Mouse (Mus musculus) A20 (cell line): ENCODE results near the gene Pigo.
A peak's percentile ranks its signal among the peaks of the same experiment; 100 is the strongest.

Source experiments
- DNase-seq: peaks from one replicate; pipeline ENCODE4 v3.0.0-alpha.2; 2011; ENCODE audit warnings: low read depth, low spot score

The Pigo gene

DNA sequence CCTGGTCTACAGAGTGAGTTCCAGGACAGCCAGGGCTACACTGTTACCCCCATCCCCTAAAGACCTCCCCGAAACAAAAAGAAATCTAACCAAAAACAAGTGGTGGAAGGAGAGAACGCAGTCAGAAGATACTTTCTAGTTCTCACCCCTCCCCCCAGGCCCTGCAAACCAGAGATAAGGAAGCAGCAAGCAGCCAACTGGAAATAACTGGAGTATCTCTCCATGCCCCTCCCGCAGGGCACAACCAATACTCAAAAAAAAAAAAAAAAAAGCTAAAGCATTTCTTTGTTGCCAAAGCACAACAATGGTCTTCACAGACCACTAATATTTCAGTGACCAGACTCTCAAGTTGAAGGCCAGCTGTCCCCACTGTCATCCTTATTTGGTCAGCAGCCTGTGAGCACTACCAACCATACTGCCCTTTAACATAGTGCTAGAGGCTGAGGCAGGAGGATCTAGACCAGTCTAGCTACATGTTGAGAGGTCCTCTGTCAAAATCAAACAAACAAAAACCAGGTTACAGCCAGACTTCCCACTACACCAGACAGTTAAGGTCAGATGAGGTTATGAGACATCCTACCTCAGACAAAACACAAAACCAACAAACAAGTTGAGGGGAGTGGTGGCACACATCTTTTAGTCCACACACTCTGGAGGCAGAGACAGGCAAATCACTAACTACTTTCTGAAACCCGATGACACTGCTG, 12.4 kb upstream of the Pigo start:
- no peak for DNase-seq

DNA sequence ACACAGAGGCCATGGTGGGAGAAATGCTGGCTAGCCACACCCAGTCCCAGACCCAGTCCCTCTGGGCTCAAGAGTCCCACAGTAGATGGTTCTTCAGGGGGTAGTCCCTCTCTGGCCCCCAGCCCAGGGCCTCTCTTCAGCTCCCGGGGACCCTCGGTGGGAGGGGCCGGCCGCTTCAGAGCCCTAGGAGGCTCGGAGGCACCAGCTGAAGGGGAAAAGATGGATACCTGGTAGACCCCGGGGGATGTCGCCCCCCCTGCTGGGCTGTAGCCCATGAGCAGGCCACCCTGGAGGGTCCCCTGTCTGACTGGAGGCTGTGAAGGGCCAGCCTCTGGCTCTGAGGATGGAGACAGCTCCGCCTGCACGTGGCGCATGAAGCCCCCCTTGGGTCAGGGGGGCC, 10.7 kb upstream of the Pigo start:
- no peak for DNase-seq

DNA sequence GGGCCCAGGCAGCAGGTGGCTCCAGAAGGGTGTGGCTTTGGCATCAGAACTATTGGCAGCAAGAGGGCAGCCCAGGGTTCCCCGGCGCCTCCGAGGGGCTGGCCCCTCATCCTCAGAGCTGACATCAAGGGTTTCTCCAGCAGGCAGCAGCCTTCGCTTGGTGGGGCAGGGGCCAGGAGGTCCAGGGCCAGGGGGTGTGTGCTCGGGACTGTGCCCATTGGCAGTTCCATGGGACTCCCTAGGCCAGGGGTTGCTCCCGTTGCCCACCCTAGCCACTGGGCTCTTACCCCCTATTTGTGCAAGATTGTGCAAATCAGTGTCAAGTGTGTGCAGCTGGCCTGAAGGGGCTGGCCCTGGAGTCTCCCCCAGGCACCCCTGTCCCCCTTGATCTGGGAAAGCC, 10.2 kb upstream of the Pigo start:
- no peak for DNase-seq

- no peak for DNase-seq
Observed at GRCm38 (mm10) chr4:43033481-43033880, 7.9 kb upstream of the Pigo start.

DNA sequence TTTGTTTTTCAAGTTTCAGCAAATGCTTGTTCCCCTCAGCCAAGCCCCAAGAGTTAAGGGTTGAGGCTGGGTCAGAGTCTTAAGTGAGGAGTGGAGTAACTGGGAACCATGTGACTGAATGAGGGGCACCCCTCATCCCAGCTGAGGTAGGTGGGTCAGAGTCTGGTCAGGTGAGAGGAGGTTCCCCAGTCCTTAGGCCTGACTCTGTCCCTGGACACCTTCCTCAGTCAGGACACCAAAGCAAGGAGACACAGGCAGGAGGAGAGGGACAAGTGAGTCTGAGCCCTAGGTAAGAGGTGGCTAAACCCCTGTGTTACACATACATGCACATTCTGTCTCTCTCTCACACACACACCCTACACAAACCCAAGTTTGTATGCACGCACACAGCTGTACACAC, 6.9 kb upstream of the Pigo start:
- DNase-seq = no peak

DNA sequence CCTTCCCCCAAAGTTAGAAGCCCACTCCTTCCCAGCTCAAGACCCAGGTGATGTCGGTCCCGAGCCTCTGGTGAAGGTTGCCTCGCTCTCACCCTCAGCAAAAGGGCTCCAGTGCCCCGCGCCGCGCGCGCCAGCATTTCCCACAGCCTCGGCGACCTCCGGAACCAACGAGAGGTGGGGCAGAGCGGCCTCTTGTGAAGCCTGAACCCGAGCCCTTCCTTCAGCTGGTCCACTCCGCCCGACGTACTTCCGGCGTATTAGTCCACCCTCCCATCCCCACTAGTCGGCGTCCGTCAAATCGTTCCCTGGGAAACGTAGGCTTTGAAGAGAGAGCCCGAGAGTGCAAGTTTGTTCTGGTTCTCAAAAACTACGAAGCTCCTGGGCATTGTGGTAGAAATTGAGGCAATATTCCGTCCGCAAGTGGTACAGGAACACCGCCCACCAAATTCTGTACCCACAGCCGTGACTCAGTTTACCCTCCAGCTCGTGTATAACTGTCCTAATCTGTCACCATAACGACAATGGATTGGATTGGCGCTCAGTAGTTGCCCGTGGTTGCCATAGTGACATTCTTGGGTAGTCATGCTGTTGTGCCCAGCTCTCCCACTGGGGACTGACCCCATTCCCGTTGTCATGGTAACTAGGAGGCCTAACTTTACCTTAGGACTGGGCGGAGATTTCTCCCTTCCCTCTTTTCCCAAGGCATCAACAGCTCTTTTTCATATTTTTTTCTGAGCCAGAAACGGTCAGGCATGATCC, 5.8 kb upstream of the Pigo start, which contains the start of gene Stoml2:
TSS of gene Stoml2 (minus strand) at position 474 of the 759 bp plus-strand sequence.
- DNase-seq = peak; percentile 93

DNA sequence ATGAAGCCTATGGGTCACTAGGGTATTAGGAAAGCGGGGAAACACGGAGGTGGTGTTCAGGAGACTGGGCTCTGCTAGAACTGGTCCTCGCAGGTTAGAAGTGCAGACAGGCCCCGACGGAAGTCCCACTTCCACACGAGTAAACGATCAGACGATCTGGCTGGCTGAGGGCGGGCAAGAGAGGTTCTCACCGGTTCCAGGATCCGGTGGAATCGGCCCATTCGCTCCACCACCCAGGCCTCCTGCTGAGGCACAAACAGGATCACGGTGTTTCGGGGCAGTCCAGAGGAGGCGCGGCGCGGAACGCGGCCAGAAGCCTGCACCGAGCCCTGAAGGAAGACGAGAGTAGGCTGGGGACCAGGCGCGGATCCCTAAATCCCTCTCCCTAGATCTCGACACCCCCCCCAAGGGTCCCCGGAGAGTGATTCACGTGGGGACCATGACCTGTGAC, 5.2 kb upstream of the Pigo start:
- peak; percentile 51 for DNase-seq

DNA sequence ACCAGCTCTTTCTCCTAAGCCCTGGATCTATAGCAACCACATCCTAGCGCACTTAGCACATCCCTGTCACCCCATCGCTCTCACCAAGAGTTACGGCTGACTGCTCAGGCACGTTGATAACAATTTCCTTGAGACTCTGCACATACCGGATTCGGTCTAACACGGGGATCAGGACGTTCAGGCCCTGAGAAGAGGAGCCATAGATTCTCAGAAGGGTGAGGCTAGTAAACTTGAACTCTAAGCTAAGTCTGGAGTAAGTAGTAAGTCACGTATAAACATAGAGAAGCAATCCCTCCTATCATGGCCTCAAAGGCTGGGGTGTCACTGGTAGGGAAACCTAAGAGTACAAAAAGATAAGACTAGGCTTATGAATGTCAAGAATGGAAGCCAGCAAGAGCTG, 4.7 kb upstream of the Pigo start:
- no peak for DNase-seq

DNA sequence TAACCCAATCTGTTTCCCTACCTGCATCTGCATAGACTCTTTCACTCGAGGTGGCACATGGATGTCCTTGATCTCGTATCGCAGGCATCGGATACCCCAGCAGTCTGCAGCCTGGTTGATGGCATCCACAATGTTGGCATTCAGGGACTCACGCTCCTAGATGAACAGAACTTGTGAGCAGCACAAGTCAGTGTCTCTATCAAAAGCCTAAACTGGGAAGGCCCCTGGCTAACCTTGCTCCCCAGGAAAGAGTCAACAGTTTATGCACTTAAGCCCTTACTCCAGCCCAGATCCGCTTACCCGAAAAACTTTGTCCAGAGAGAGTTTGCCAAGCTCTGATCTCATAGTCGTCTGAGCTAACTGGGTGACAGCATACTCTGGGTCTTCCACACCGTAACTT, 4.1 kb upstream of the Pigo start:
- DNase-seq = no peak

DNA sequence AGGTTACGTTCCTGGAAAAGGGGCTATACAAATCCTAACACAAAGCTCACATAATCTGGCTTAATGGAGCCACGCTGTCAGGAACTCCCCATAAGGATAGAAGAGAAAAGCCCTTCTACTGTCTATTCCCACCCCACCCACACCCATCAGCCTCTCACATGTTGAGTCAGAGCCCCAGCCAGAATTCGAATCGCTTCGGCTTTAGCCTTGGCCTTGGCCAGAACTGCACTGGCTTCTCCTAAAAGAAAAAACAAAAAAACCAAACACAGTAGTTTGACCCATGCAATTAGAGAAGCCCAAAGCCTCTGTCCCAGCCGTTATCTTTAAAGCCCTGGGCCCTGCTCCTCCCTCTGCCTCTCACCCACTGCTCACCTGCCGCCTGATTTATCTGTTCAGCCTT, 3.5 kb upstream of the Pigo start:
- DNase-seq = no peak

DNA sequence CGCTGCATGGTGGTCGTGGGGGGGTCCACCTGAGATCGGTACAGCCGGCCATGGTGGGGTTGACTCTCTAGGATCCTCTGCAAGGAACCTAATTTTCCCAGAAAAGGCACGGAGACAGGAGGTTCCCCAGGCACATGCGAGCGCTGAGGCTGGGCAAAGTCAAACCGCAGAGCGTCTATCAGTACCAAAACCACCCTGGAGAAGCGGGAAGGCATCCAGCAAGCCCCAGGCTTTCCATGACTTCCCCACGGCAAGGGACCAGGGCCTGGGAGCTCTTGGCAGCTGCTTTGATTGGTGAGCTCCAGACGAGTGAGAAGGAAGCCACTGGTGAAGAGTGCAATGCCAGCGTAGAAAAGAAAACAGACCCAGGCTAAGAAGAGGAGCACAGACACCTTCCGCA, 946 bp downstream of the Pigo start:
- DNase-seq = no peak

- no peak for DNase-seq
Observed at GRCm38 (mm10) chr4:43021341-43021740, 4.3 kb downstream of the Pigo start.

- no peak for DNase-seq
Observed at GRCm38 (mm10) chr4:43020876-43021275, 4.7 kb downstream of the Pigo start.

DNA sequence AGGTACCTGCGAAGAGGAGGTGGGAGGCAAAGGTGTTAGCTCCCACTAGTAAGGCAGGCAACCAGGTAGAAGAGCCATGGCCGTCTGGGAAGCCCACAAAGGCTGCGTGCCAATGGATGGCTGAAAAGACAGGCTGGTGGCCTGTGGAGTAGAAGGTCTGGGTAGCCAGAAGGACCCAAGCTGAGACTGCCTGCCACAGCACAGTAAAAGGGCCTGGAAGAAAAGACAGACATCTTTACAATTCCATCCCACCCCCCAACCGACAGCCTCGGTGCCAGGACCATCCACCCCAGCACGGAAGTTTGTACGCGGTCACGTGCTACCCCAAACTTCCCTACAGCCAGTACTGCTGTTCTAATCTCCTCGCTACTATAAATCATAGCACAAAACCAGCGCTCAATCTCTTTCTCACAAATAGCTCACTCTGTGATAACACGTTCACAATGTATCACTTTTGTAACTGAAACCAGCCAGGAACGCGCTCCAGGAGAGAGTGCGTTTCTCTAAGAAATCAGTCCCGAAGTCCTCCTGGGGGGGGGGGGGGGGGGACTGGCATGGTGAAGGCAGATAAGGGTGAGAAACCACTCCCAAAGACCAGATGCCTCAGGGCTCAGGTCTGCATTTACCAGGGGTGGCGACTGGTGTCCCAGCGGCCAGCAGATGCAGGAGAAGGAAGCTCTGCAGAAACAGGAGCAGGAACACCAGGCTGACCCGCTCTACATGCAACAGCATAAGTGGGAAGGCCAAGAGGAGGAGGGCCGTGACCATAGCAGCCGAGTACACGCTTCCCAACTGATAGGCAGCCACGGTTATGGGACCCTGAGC, 5.8 kb downstream of the Pigo start:
- DNase-seq = no peak

GRCm38 (mm10) chr4:43019176-43019575, 6.4 kb downstream of the Pigo start:
- no peak for DNase-seq

GRCm38 (mm10) chr4:43018156-43018555, 7.5 kb downstream of the Pigo start:
- DNase-seq = no peak

GRCm38 (mm10) chr4:43012091-43012490, 13.5 kb downstream of the Pigo start:
- DNase-seq = no peak

GRCm38 (mm10) chr4:43010161-43011038, 15.2 kb downstream of the Pigo start, which contains the start of gene Fancg:
Gene Fancg (minus strand): TSS chr4:43010506.
- peak; percentile 92 for DNase-seq

DNA sequence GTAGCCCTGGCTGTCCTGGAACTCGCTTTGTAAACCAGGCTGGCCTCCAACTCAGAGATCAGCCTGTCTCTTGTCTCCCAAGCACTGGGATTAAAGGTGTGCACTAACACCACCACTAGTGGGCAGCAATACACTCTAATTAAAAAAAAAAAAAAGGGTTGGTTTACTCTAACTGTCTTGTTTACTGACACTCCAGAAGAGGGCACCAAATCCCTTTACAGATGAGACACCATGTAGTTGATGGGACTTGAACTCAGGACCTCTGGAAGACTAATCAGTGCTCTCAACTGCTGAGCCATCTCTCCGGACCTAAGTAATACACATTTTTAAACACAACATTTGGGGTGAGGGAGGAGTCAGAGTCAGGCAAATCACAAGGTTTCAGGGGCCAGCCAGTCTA, 19.9 kb downstream of the Pigo start:
- DNase-seq = peak; percentile 79

- no peak for DNase-seq
Observed at GRCm38 (mm10) chr4:43004951-43005350, 20.7 kb downstream of the Pigo start.

DNA sequence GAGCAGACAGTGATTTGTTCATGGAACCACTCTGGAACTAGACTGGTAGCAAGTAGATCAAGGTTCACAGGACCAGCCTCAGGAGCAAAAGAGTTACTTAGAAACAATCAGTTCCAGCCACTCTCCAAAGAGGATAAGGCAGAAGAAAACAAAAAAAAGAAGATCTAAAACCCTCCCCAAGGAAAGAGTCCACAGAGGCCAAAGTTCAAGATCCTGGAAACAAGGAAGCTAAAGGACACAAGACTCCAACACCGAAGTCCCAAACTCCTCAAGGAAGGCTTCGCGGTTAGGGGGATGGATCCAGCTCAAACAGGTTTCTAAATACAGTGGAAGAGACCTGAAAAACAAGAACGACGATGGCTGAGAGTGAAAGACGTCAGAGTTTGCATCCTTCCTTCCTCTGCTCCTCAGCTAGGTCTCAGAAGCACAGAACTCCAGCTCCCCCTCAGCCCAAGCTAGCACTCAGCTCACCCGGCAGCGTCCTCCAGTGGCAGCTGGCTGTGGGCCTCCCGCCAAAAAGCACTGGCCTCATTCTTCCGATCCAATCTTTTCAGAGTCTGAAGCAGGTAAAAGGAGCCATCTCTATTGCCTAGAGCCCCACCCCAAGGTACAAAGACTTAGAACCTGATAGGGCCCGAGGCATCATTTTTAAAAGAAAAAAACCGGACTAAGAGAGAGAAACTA, 22.7 kb downstream of the Pigo start:
- peak; percentile 71 for DNase-seq
